34 mouse cellular contexts compared by ENCODE assay signal in the genomic region with DNA sequence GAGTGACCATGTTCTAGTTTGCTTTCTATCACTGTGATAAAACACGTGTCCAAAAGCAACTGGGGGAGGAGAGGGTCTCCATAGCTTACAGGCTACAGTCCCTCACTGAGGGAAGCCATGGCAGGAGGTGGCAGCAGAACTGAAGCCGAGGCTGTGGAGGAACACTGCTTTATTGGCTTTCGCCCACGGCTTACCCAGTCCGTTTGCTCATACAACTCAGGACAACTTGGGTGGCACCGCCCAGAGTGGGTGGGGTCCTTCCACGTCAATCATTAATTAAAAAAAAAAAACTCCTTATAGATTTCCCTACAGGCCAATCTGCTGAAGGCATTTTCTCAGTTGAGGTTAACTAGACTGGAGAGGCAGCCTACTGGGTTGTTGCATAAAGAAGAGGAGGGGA.
"Had no signal": no experiment of that assay in that cellular context is flagged by ENCODE, and none has a peak within 500 bp of the region (broad histone marks: within the 10 kb centered on the region; RNA-seq: fewer than 3 reads in every experiment).

No protein-coding gene starts in this region.

- DNase-seq: heart, adult 2 months; heart, postnatal 10 days; heart, postnatal 14 days; heart, postnatal 36 days; heart, postnatal 4 days; kidney, adult 11 months; kidney, adult 18-20 months; kidney, adult 2 months; kidney, adult 8-10 months; kidney, adult 9 months; kidney, postnatal 10 days; kidney, postnatal 25 days; kidney, postnatal 36 days; layer of hippocampus, adult 9-11 months; layer of hippocampus, postnatal 36 days had no signal

- H3K36me3 ChIP-seq: heart, embryonic 10.5 days; heart, embryonic 12.5 days; heart, embryonic 13.5 days; heart, embryonic 15.5 days; hindbrain, embryonic 10.5 days; hindbrain, embryonic 12.5 days; hindbrain, embryonic 13.5 days; hindbrain, embryonic 15.5 days; intestine, embryonic 15.5 days; kidney, embryonic 15.5 days had no signal

- H3K4me3 ChIP-seq: heart, adult 2 months; heart, embryonic 10.5 days; heart, embryonic 12.5 days; heart, embryonic 13.5 days; heart, embryonic 15.5 days; hindbrain, embryonic 10.5 days; hindbrain, embryonic 12.5 days; hindbrain, embryonic 13.5 days; hindbrain, embryonic 15.5 days; intestine, embryonic 15.5 days; kidney, embryonic 15.5 days; layer of hippocampus, adult 2 months had no signal

- ATAC-seq: hindbrain, embryonic 16.5 days; hindbrain, postnatal 0 days; inflammation-experienced regulatory T-cells, adult 6 months; intestine, embryonic 16.5 days; intestine, postnatal 0 days had no signal

- H3K27ac ChIP-seq: heart, adult 2 months; heart, embryonic 13.5 days; heart, embryonic 15.5 days; hindbrain, embryonic 12.5 days; hindbrain, embryonic 14.5 days; hindbrain, postnatal 0 days; intestine, embryonic 15.5 days; kidney, embryonic 15.5 days; kidney, postnatal 0 days; layer of hippocampus, adult 2 months had no signal

- H3K4me2 ChIP-seq: heart, embryonic 11.5 days; heart, embryonic 12.5 days; heart, embryonic 13.5 days; heart, embryonic 15.5 days; hindbrain, embryonic 12.5 days; hindbrain, embryonic 13.5 days; hindbrain, embryonic 14.5 days; hindbrain, embryonic 15.5 days; intestine, embryonic 15.5 days; kidney, embryonic 15.5 days had no signal

- H3K9me3 ChIP-seq: heart, embryonic 10.5 days; heart, embryonic 12.5 days; heart, embryonic 13.5 days; heart, embryonic 15.5 days; hindbrain, embryonic 10.5 days; hindbrain, embryonic 12.5 days; hindbrain, embryonic 13.5 days; hindbrain, embryonic 15.5 days; intestine, embryonic 15.5 days; kidney, embryonic 15.5 days had no signal

- H3K27me3 ChIP-seq: heart, embryonic 12.5 days; heart, embryonic 13.5 days; heart, embryonic 15.5 days; hindbrain, embryonic 15.5 days; intestine, embryonic 15.5 days; kidney, embryonic 15.5 days had no signal

- H3K9ac ChIP-seq: heart, embryonic 12.5 days; heart, embryonic 13.5 days; heart, embryonic 15.5 days; hindbrain, embryonic 12.5 days; hindbrain, embryonic 13.5 days; hindbrain, embryonic 14.5 days; hindbrain, embryonic 15.5 days; intestine, embryonic 15.5 days; kidney, embryonic 15.5 days had no signal

- H3K4me1 ChIP-seq: heart, embryonic 15.5 days had no signal
